Comparison of ENCODE assay signal across 8 mouse cellular contexts in genomic region chr11:72689115-72689514, GRCm38 (mm10). TPM values are rescaled to one million over a fixed set of nuclear protein-coding genes. Genes with fewer than 3 reads are reported as not detected.
DNase-seq lines count a peak whose midpoint lies in the region; ATAC-seq and TF ChIP-seq lines count a peak whose summit lies in the region.

No protein-coding gene starts in this region.

- peak; percentile 45 for DNase-seq in spleen, adult 12 weeks (ENCODE audit: low spot score)
- no peak for DNase-seq in spleen, adult 18-20 months
- no peak for DNase-seq in layer of hippocampus, adult 8-10 months (ENCODE audit: low spot score in 2 of 2)
- no peak for DNase-seq in thymus, adult 2 months
- DNase-seq in Muller cell, postnatal 12 days (ENCODE audit: inconsistent ontology term): no peak

- no peaks in the 10 kb centered on the region for H3K9me3 ChIP-seq in forebrain, embryonic 15.5 days
- H3K9me3 ChIP-seq in liver, embryonic 15.5 days (replicated peaks): no peaks in the 10 kb centered on the region

- peaks cover 5% of the 10 kb centered on the region; the same call in 1 of the 2 replicates for H3K36me3 ChIP-seq in forebrain, embryonic 15.5 days
- H3K36me3 ChIP-seq in liver, embryonic 15.5 days (replicated peaks): no peaks in the 10 kb centered on the region
- no peaks in the 10 kb centered on the region for H3K36me3 ChIP-seq in thymus, adult 2 months (ENCODE audit: control insufficient read depth, insufficient read depth, low read length)

- 77% methylated on average over 3 of the region's 3 CpGs for WGBS in forebrain, embryonic 15.5 days
- 9% methylated on average over 3 of the region's 3 CpGs for WGBS in liver, embryonic 15.5 days (ENCODE audit: insufficient replicate concordance)
- 78% methylated on average over 3 of the region's 3 CpGs for WGBS in thymus, adult 2 months

- no peak for TF ChIP-seq POLR2A in thymus, adult 2 months (IDR thresholded peaks at IDR 0.05; ENCODE audit: control insufficient read depth, extremely low read depth, insufficient read depth, low read length, poor library complexity)

- H3K4me3 ChIP-seq in forebrain, embryonic 15.5 days: peak overlapping the region; percentile 86
- H3K4me3 ChIP-seq in liver, embryonic 15.5 days (replicated peaks): peak overlapping the region; percentile 94
- no peak overlapping the region for H3K4me3 ChIP-seq in thymus, adult 2 months (ENCODE audit: control insufficient read depth, insufficient read depth, low read length)

- no peak overlapping the region for H3K27ac ChIP-seq in forebrain, embryonic 15.5 days (replicated peaks)
- peak overlapping the region; percentile 93 for H3K27ac ChIP-seq in liver, embryonic 15.5 days (replicated peaks)
- H3K27ac ChIP-seq in thymus, adult 2 months (ENCODE audit: control insufficient read depth, insufficient read depth, low read length): no peak overlapping the region

- H3K4me2 ChIP-seq in forebrain, embryonic 15.5 days (replicated peaks): peak overlapping the region; percentile 83
- peak overlapping the region; percentile 82 for H3K4me2 ChIP-seq in liver, embryonic 15.5 days

- peak overlapping the region; percentile 17; the same call in 1 of the 2 replicates for H3K9ac ChIP-seq in forebrain, embryonic 15.5 days (replicated peaks)
- H3K9ac ChIP-seq in liver, embryonic 15.5 days: peak overlapping the region; percentile 87

- no peaks in the 10 kb centered on the region for H3K27me3 ChIP-seq in forebrain, embryonic 15.5 days
- H3K27me3 ChIP-seq in liver, embryonic 15.5 days: no peaks in the 10 kb centered on the region
- H3K27me3 ChIP-seq in thymus, adult 2 months (ENCODE audit: control insufficient read depth, insufficient read depth, low read length): no peaks in the 10 kb centered on the region

- TF ChIP-seq CTCF in thymus, adult 2 months (IDR thresholded peaks at IDR 0.05; ENCODE audit: borderline replicate concordance, control insufficient read depth, extremely low read depth, insufficient read depth, low read length, poor library complexity): no peak

- ATAC-seq in forebrain, embryonic 15.5 days (replicated peaks): no peak
- ATAC-seq in liver, embryonic 15.5 days (ENCODE audit: insufficient read depth): peak; percentile 83
- ATAC-seq in CD4-positive, CD25-positive, alpha-beta regulatory T cell, adult 4 months: no peak

- peaks cover 30% of the 10 kb centered on the region for H3K4me1 ChIP-seq in forebrain, embryonic 15.5 days
- peaks cover 71% of the 10 kb centered on the region for H3K4me1 ChIP-seq in liver, embryonic 15.5 days (replicated peaks)
- peaks cover 4% of the 10 kb centered on the region; the same call in 1 of the 2 replicates for H3K4me1 ChIP-seq in thymus, adult 2 months (replicated peaks; ENCODE audit: control insufficient read depth, insufficient read depth, low read length)

RNA-seq across cellular contexts. Expression of gene Ankfy1, which starts 0.7 kb away (rescaled TPM):
- 27.1 and 28.0 TPM in 2 replicates for polyA plus RNA-seq in forebrain, embryonic 15.5 days (2015; fragmentation: Nextera tagmentation; extraction: Ambion mirVana)
- 10.6 and 10.9 TPM in 2 replicates for polyA plus RNA-seq in liver, embryonic 15.5 days (2015; fragmentation: Nextera tagmentation; extraction: Ambion mirVana)
- polyA plus RNA-seq in CD4-positive, CD25-positive, alpha-beta regulatory T cell, adult 4 months (2017; shearing (Covaris generic)): 10 to 100 TPM; 30.3 to 44.4 TPM
- total RNA-seq in layer of hippocampus, adult 8-10 months (2022): 10 to 100 TPM; 35.8 to 46.2 (median 41.8) TPM
- polyA plus RNA-seq in thymus, adult 2 months (2012; rRNA removed): 41.1 and 41.2 TPM in 2 replicates
